Mouse (Mus musculus) erythroblast, embryonic 14.5 days (primary cell): ENCODE measurements around the gene Wbp1.

Experiments
- GATA1 ChIP-seq: IDR thresholded peaks from 2 replicates; pipeline ENCODE4 v1.6.1; 2012; ENCODE audit warnings: low read length, inconsistent platforms, mixed read lengths
- TAL1 ChIP-seq: IDR thresholded peaks from 3 replicates; pipeline ENCODE4 v1.6.1; 2012; ENCODE audit warnings: low read length, inconsistent platforms, mixed read lengths

- TF ChIP-seq GATA1 = no peak
- no peak for TF ChIP-seq TAL1
These were observed 4.0 kb upstream of the Wbp1 start, which contains the start of gene Ino80b for GRCm38 (mm10) chr6:83125331-83125730.
